Mouse (Mus musculus) embryonic facial prominence, embryonic 14.5 days (tissue): Measurements from ENCODE around the gene Eif3l. TPM values are rescaled to one million over a fixed set of nuclear protein-coding genes. Genes with fewer than 3 reads are reported as not detected.

Experiments used
- ATAC-seq: fragments of 200-750 bp; cut with Nextera tagmentation; 2 replicates; pipeline ENCODE4 v1.8.0; 2017; ENCODE audit warnings: low read depth, moderate number of reproducible peaks, moderate TSS enrichment
- DNase-seq: peaks from one replicate; pipeline ENCODE4 v3.0.0-alpha.2; 2015; ENCODE audit warnings: low spot score
- H3K27ac ChIP-seq: fragments of 300-500 bp; sonication (generic); replicated peaks from 2 replicates; pipeline ENCODE4 v1.5.1; 2014; ENCODE audit warnings: low read depth, mild to moderate bottlenecking, low read length, moderate library complexity
- H3K27me3 ChIP-seq: fragments of 300-500 bp; sonication (generic); replicated peaks from 2 replicates; pipeline ENCODE4 v1.6.1; 2014; ENCODE audit warnings: low read length; ENCODE audit not compliant: control insufficient read depth, insufficient read depth
- H3K36me3 ChIP-seq: fragments of 300-500 bp; sonication (generic); 2 replicates; pipeline ENCODE4 v1.6.1; 2014; ENCODE audit warnings: low read length, mixed read lengths; ENCODE audit not compliant: control insufficient read depth, insufficient read depth
- H3K4me1 ChIP-seq: fragments of 300-500 bp; sonication (generic); 2 replicates; pipeline ENCODE4 v1.6.1; 2014; ENCODE audit warnings: antibody characterized with exemption, low read length; ENCODE audit not compliant: control insufficient read depth, insufficient read depth
- H3K4me2 ChIP-seq: fragments of 300-500 bp; sonication (generic); 2 replicates; pipeline ENCODE4 v1.6.1; 2014; ENCODE audit warnings: low read depth, mild to moderate bottlenecking, low read length, moderate library complexity, mixed read lengths
- H3K4me3 ChIP-seq: fragments of 300-500 bp; sonication (generic); 2 replicates; pipeline ENCODE4 v1.5.1; 2014; ENCODE audit warnings: low read depth, mild to moderate bottlenecking, low read length
- H3K9ac ChIP-seq: fragments of 300-500 bp; sonication (generic); 2 replicates; pipeline ENCODE4 v1.6.1; 2014; ENCODE audit warnings: low read depth, mild to moderate bottlenecking, low read length, moderate library complexity, mixed read lengths
- H3K9me3 ChIP-seq: fragments of 300-500 bp; sonication (generic); 2 replicates; pipeline ENCODE4 v1.6.1; 2016; ENCODE audit warnings: low read length; ENCODE audit not compliant: control insufficient read depth
- WGBS: fragments of 180-500 bp; shearing (Covaris S2); extraction: QIAGEN DNeasy Blood & Tissue Kit; methylation state at CpG from one replicate; pipeline ENCODE4 v1.1.7; 2014; 5-methylcytosine and 5-hydroxymethylcytosine counted together
- polyA plus RNA-seq: library from polyadenylated mRNA; unstranded; fragments of >200 nt; fragmentation: Nextera tagmentation; extraction: Ambion mirVana; gene quantifications from 2 replicates; pipeline ENCODE4 v1.2.1, GENCODE M21; 2014

Gene Eif3l
- polyA plus RNA-seq, 1 experiment from 2014 or later = 197 TPM

DNA sequence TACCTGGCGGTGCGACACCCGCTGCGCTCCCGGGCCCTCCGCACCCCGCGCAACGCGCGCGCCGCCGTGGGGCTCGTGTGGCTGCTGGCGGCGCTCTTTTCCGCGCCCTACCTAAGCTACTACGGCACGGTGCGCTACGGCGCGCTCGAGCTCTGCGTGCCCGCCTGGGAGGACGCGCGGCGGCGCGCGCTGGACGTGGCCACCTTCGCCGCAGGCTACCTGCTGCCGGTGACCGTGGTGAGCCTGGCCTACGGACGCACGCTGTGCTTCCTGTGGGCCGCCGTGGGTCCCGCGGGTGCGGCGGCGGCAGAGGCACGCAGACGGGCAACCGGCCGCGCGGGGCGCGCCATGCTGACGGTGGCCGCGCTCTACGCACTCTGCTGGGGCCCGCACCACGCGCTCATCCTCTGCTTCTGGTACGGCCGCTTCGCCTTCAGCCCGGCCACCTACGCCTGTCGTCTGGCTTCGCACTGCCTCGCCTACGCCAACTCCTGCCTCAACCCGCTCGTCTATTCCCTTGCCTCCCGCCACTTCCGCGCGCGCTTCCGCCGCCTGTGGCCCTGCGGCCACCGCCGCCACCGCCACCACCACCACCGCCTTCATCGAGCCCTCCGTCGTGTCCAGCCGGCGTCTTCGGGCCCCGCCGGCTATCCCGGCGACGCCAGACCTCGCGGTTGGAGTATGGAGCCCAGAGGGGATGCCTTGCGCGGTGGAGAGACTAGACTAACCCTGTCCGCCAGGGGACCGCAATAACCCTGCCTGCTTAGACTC is 32.1 kb upstream of the Eif3l start:
- ATAC-seq (peak; percentile 26; the same call in 1 of the 2 replicates), DNase-seq (peak; percentile 35)
- no peaks in the 10 kb centered on the region for H3K36me3 ChIP-seq
- H3K27ac ChIP-seq = no peak overlapping the region
- peak overlapping the region; percentile 62 for H3K9ac ChIP-seq
- WGBS = under 1% methylated on average over 77 of the region's 105 CpGs
- no peaks in the 10 kb centered on the region for H3K9me3 ChIP-seq
- H3K27me3 ChIP-seq = peaks cover 38% of the 10 kb centered on the region
- H3K4me1 ChIP-seq = peaks cover 11% of the 10 kb centered on the region; the same call in 1 of the 2 replicates
- peak overlapping the region; percentile 56 for H3K4me3 ChIP-seq
- peak overlapping the region; percentile 98 for H3K4me2 ChIP-seq

DNA sequence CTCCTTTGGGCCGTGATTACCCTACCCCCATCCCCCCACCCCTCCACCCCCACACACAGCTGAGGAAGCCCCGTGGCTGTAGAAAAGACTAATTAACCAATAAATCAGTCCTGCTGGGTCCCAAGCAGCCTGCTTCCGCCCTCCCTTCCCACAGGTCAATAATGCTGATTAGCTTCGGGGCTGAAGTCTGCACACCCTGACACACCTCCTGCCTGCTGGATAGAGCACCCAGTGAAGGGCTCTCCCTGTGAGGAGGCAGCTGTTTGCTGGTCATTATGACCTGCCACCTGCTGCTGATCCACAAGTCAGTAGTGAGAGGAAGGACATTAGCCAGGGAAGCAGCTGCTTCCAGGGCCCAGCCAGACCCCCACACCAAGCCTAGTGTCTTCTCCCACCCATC is 30.1 kb upstream of the Eif3l start:
- H3K36me3 ChIP-seq = no peaks in the 10 kb centered on the region
- H3K9me3 ChIP-seq = no peaks in the 10 kb centered on the region
- ATAC-seq (peak; percentile 20; the same call in 1 of the 2 replicates), DNase-seq (peak; percentile 41)
- no peak overlapping the region for H3K9ac ChIP-seq
- H3K27ac ChIP-seq = no peak overlapping the region
- 16% methylated on average over 4 of the region's 4 CpGs for WGBS
- H3K4me1 ChIP-seq = peaks cover 11% of the 10 kb centered on the region; the same call in 1 of the 2 replicates
- no peak overlapping the region for H3K4me3 ChIP-seq
- H3K4me2 ChIP-seq = no peak overlapping the region
- peaks cover 38% of the 10 kb centered on the region for H3K27me3 ChIP-seq

DNA sequence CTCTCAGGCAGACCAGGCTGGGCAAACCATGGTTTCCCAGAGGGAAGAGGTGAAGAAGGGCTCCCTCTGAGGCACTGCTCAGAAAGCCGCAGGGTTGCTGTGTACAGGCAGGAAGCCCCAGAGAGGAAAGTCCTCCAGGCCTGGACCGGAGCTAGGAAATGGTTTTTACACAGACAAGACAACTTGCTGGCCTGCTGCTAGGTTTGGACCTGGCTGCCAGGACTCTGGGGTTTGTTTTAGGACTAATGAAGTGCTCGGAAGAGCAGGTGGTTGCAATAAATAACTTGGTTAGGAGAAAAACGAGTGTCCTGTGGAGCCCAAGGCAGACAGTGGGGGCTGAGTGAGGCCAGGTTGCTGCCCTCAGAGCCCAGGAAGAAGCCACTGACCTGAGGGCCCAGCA is 26.8 kb upstream of the Eif3l start:
- no peak overlapping the region for H3K4me3 ChIP-seq
- H3K27ac ChIP-seq = no peak overlapping the region
- DNase-seq (no peak), ATAC-seq (no peak)
- H3K9me3 ChIP-seq = no peaks in the 10 kb centered on the region
- no peaks in the 10 kb centered on the region for H3K4me1 ChIP-seq
- peaks cover 7% of the 10 kb centered on the region; the same call in 1 of the 2 replicates for H3K36me3 ChIP-seq
- peaks cover 7% of the 10 kb centered on the region for H3K27me3 ChIP-seq
- no peak overlapping the region for H3K4me2 ChIP-seq
- WGBS = 59% methylated on average over 4 of the region's 4 CpGs
- no peak overlapping the region for H3K9ac ChIP-seq

DNA sequence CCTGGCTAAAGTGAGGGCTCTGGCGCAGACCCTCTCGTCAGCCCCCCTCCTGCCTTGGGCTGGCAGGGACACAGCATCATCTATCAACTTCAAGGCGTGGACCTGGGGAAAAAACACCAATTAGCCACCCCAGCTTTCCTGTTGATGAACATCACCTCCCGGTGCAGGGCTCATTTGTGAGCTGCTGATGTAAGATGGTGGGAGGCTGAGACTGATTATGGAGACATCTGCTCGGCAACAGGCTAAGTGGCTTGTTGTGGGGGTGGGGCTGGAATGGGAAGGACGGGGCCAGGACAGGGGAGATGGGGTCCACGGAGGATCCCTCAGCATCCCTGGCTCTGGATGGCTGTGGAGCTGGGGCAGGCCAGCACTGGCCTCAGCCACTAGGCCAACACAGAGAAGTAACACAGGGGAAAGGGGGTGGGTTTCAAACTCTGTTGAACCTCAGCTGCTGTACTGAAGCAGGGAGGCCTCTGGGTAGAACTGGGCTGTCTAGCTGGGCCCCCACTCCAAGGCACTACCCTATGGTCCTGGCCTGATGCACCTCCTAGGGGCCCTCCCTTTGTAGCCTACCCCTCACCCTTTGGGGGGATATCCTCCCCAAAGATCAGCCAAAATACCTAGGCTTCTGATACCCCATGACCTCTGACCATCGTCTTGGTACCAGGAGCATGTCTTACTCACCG is 24.7 kb upstream of the Eif3l start:
- peaks cover 27% of the 10 kb centered on the region for H3K36me3 ChIP-seq
- WGBS = 55% methylated on average over 9 of the region's 9 CpGs
- no peaks in the 10 kb centered on the region for H3K4me1 ChIP-seq
- H3K4me2 ChIP-seq = no peak overlapping the region
- no peaks in the 10 kb centered on the region for H3K9me3 ChIP-seq
- no peaks in the 10 kb centered on the region for H3K27me3 ChIP-seq
- no peak overlapping the region for H3K4me3 ChIP-seq
- DNase-seq (no peak), ATAC-seq (0 out of 2 replicates have a peak, but pooled peaks have one; percentile 22)
- H3K27ac ChIP-seq = no peak overlapping the region
- no peak overlapping the region for H3K9ac ChIP-seq

DNA sequence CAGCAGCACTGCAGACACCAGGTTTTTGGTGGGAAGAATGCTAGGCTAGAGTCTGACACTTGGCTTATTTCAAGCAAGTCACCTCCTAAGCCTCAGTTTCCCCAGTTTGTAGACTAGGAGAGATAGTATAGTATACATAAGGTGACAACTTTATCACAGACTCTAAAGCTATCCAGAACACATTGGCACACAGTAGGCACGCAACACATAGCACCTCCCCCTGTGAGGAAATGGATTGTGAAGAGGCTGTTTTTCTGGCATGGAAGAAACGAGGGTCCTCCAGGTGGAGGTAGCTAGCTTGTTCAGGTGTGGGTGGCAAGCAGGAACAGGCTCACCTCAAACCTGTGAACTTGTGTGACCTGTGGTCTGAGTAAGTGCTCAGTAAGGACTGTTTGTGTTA is 24.0 kb upstream of the Eif3l start:
- Histone ChIP-seq H3K4me3 (no peak overlapping the region), H3K4me1 (no peaks in the 10 kb centered on the region), H3K9ac (no peak overlapping the region), H3K27me3 (no peaks in the 10 kb centered on the region), H3K36me3 (peaks cover 34% of the 10 kb centered on the region), H3K27ac (no peak overlapping the region), H3K4me2 (no peak overlapping the region), H3K9me3 (no peaks in the 10 kb centered on the region)
- ATAC-seq = no peak
- no peak for DNase-seq
- WGBS = 76% methylated on average over 2 of the region's 2 CpGs

DNA sequence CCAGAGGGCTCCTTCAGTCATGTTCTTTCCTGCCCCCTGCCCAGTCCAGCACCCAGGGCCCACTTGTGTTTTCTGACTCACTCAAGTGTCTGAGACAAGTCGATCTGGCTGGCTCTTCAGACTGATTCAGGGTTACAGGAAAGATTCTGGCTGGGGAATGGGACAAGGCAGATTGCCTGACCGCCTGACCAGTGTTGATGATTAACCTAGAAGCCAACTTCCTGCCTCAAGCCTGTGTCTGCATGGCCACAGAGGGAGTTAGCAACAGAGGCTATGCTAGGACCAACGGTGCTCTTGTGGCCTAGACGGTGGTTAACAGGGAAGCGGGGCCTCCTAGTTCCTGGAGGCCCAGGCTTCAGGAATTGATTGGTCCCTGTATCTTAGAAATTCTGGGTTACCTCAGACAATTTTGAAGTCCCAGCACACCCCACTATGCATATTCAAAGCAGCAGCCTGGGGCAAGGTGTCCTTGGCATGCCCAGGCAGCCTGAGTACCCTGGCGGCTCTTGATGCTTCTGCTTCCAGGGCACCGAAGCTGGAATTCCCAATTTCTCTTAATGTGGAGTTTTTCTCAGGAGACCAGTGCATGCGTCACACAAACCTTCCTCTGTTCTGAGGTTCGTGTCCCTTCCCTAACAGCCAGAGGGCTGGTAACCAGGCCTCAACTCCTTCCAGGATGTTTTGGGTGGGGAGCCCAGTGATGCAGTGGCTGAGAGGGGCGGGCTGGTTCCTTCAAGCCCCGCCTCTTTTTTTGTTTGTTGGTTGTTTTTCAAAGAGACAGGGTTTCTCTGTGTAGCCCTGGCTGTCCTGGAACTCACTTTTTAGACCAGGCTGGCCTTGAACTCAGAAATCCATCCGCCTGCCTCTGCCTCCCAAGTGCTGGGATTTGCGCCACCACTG is 23.3 kb upstream of the Eif3l start:
- ATAC-seq = no peak
- 57% methylated on average over 13 of the region's 13 CpGs for WGBS
- no peak overlapping the region for H3K9ac ChIP-seq
- no peak for DNase-seq
- no peak overlapping the region for H3K4me2 ChIP-seq
- H3K9me3 ChIP-seq = no peaks in the 10 kb centered on the region
- H3K27me3 ChIP-seq = no peaks in the 10 kb centered on the region
- peaks cover 41% of the 10 kb centered on the region for H3K36me3 ChIP-seq
- H3K4me3 ChIP-seq = no peak overlapping the region
- H3K4me1 ChIP-seq = no peaks in the 10 kb centered on the region
- H3K27ac ChIP-seq = no peak overlapping the region

DNA sequence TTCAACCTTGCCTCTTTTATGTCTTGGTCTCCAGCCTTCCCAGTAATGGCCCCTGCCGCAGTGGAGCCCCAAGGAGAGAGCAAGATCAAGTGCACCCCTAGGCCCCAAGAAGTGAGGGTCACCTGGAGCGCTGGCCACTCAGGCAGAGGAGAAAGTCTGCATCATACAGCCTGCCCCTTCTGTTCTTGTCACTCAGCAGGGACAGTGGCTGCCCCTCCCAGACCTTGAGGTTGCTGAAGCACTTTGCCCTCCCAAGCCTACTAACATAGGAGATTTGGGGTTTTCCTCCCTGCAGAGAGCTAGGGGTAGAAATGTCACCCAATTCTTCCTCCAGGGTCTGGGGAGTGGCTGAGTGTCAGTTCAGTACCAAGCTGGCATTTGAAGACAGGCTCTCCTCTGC is 22.6 kb upstream of the Eif3l start:
- no peak overlapping the region for H3K4me3 ChIP-seq
- no peaks in the 10 kb centered on the region for H3K27me3 ChIP-seq
- H3K9ac ChIP-seq = no peak overlapping the region
- DNase-seq = no peak
- WGBS = 81% methylated on average over 2 of the region's 2 CpGs
- no peak overlapping the region for H3K27ac ChIP-seq
- no peak for ATAC-seq
- H3K36me3 ChIP-seq = peaks cover 48% of the 10 kb centered on the region
- no peaks in the 10 kb centered on the region for H3K9me3 ChIP-seq
- no peaks in the 10 kb centered on the region for H3K4me1 ChIP-seq
- H3K4me2 ChIP-seq = no peak overlapping the region

DNA sequence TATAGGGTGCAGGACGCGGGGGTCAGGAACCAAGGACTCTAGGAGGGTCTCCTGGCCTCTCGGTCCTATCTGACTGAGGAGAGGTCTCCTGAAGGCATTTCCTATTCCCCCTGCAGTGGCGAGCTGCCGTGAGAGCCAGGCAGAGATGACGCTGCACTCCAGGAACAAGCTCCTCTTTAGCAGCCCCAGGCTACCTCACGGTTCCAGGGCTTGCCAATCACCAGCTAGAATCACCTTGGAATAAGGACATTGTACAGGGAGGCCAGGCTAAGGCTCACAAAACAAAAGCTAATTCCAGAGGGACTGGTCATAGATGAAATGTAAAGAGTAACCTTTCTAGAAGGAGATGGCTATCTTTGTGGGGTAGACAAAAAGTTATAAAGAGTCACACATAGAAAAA is 18.4 kb upstream of the Eif3l start:
- H3K27ac ChIP-seq = no peak overlapping the region
- no peak overlapping the region for H3K9ac ChIP-seq
- H3K4me2 ChIP-seq = no peak overlapping the region
- H3K9me3 ChIP-seq = no peaks in the 10 kb centered on the region
- H3K4me3 ChIP-seq = no peak overlapping the region
- H3K4me1 ChIP-seq = 0 out of 2 replicates have a peak, but pooled peaks cover 5% of the 10 kb centered on the region
- H3K27me3 ChIP-seq = no peaks in the 10 kb centered on the region
- DNase-seq (no peak), ATAC-seq (no peak)
- peaks cover 83% of the 10 kb centered on the region for H3K36me3 ChIP-seq
- WGBS = 83% methylated on average over 7 of the region's 7 CpGs
